Mouse (Mus musculus) lung, embryonic 15.5 days (tissue): ENCODE measurements around the gene Tent5a. TPM values are rescaled to one million over a fixed set of nuclear protein-coding genes. Genes with fewer than 3 reads are reported as not detected.

Experiments used
- ATAC-seq: fragments of 200-750 bp; cut with Nextera tagmentation; 2 replicates; pipeline ENCODE4 v1.8.0; 2017; ENCODE audit warnings: moderate number of reproducible peaks, borderline replicate concordance; ENCODE audit not compliant: low FRiP score, low TSS enrichment; ENCODE audit errors: extremely low read depth
- H3K27ac ChIP-seq: fragments of 300-500 bp; sonication (generic); 2 replicates; pipeline ENCODE4 v1.5.1; 2015; ENCODE audit warnings: moderate library complexity, mild to moderate bottlenecking, inconsistent platforms
- H3K27me3 ChIP-seq: fragments of 300-500 bp; sonication (generic); 2 replicates; pipeline ENCODE4 v1.6.1; 2015; ENCODE audit warnings: inconsistent platforms
- H3K36me3 ChIP-seq: fragments of 300-500 bp; sonication (generic); 2 replicates; pipeline ENCODE4 v1.6.1; 2015; ENCODE audit warnings: inconsistent platforms
- H3K4me1 ChIP-seq: fragments of 300-500 bp; sonication (generic); 2 replicates; pipeline ENCODE4 v1.6.1; 2015; ENCODE audit warnings: inconsistent platforms
- H3K4me2 ChIP-seq: fragments of 300-500 bp; sonication (generic); 2 replicates; pipeline ENCODE4 v1.6.1; 2015; ENCODE audit warnings: inconsistent platforms, mild to moderate bottlenecking, moderate library complexity
- H3K4me3 ChIP-seq: fragments of 300-500 bp; sonication (generic); 2 replicates; pipeline ENCODE4 v1.5.1; 2015; ENCODE audit warnings: mild to moderate bottlenecking, inconsistent platforms
- H3K9ac ChIP-seq: fragments of 300-500 bp; sonication (generic); 2 replicates; pipeline ENCODE4 v1.6.1; 2015; ENCODE audit warnings: inconsistent platforms
- H3K9me3 ChIP-seq: fragments of 300-500 bp; sonication (generic); 2 replicates; pipeline ENCODE4 v1.6.1; 2016; ENCODE audit warnings: inconsistent platforms
- WGBS: fragments of 180-500 bp; shearing (Covaris S2); methylation state at CpG from one replicate; pipeline ENCODE4 v1.1.7; 2015; 5-methylcytosine and 5-hydroxymethylcytosine counted together
- polyA plus RNA-seq: library from polyadenylated mRNA; unstranded; fragments of >200 nt; fragmentation: Nextera tagmentation; extraction: Ambion mirVana; gene quantifications from 2 replicates; pipeline ENCODE4 v1.2.1, GENCODE M21; 2015

Tent5a gene
- polyA plus RNA-seq = 8.5 and 9.1 TPM in 2 replicates

- Histone ChIP-seq H3K9ac (peak within 1 kb of the TSS; percentile 53), H3K4me1 (peaks cover 7% of the 10 kb centered on the region; the same call in 1 of the 2 replicates), H3K27ac (peak within 1 kb of the TSS; percentile 69), H3K27me3 (peaks cover 6% of the 10 kb centered on the region; the same call in 1 of the 2 replicates), H3K36me3 (no peaks in the 10 kb centered on the region), H3K4me2 (peak within 1 kb of the TSS; percentile 92), H3K9me3 (no peaks in the 10 kb centered on the region), H3K4me3 (peak within 1 kb of the TSS; percentile 67)
- under 1% methylated on average over 72 of the region's 72 CpGs for WGBS
- peak; percentile 93 for ATAC-seq
These were observed at the start of gene Tent5a for GRCm38 (mm10) chr9:85327242-85328211. TSS of gene Tent5a (minus strand) at chr9:85327348.

GRCm38 (mm10) chr9:85376643-85377307 is 49.6 kb upstream of the Tent5a start:
- H3K9me3 ChIP-seq = no peaks in the 10 kb centered on the region
- H3K4me2 ChIP-seq = no peak overlapping the region
- no peak overlapping the region for H3K9ac ChIP-seq
- no peaks in the 10 kb centered on the region for H3K27me3 ChIP-seq
- H3K4me1 ChIP-seq = no peaks in the 10 kb centered on the region
- no peak overlapping the region for H3K27ac ChIP-seq
- no peak for ATAC-seq
- no peaks in the 10 kb centered on the region for H3K36me3 ChIP-seq
- H3K4me3 ChIP-seq = no peak overlapping the region
- 76% methylated on average over 3 of the region's 3 CpGs for WGBS

GRCm38 (mm10) chr9:85375152-85375551 is 48.0 kb upstream of the Tent5a start:
- Histone ChIP-seq H3K9ac (no peak overlapping the region), H3K4me2 (no peak overlapping the region), H3K4me3 (no peak overlapping the region), H3K27me3 (no peaks in the 10 kb centered on the region), H3K9me3 (no peaks in the 10 kb centered on the region), H3K4me1 (no peaks in the 10 kb centered on the region), H3K27ac (no peak overlapping the region), H3K36me3 (no peaks in the 10 kb centered on the region)
- no peak for ATAC-seq
- 68% methylated on average over 4 of the region's 4 CpGs for WGBS

GRCm38 (mm10) chr9:85372034-85372433 is 44.9 kb upstream of the Tent5a start:
- Histone ChIP-seq H3K27me3 (no peaks in the 10 kb centered on the region), H3K4me1 (no peaks in the 10 kb centered on the region), H3K4me2 (no peak overlapping the region), H3K4me3 (no peak overlapping the region), H3K27ac (no peak overlapping the region), H3K36me3 (no peaks in the 10 kb centered on the region), H3K9me3 (no peaks in the 10 kb centered on the region), H3K9ac (no peak overlapping the region)
- WGBS = 31% methylated on average over 1 of the region's 1 CpGs
- no peak for ATAC-seq

GRCm38 (mm10) chr9:85369512-85369911 is 42.4 kb upstream of the Tent5a start:
- Histone ChIP-seq H3K4me2 (no peak overlapping the region), H3K9me3 (no peaks in the 10 kb centered on the region), H3K36me3 (no peaks in the 10 kb centered on the region), H3K27me3 (no peaks in the 10 kb centered on the region), H3K9ac (no peak overlapping the region), H3K4me3 (no peak overlapping the region), H3K27ac (no peak overlapping the region), H3K4me1 (no peaks in the 10 kb centered on the region)
- 67% methylated on average over 5 of the region's 5 CpGs for WGBS
- no peak for ATAC-seq

- no peak overlapping the region for H3K4me2 ChIP-seq
- no peaks in the 10 kb centered on the region for H3K9me3 ChIP-seq
- no peak overlapping the region for H3K27ac ChIP-seq
- no peaks in the 10 kb centered on the region for H3K4me1 ChIP-seq
- WGBS = 83% methylated on average over 7 of the region's 7 CpGs
- no peak overlapping the region for H3K4me3 ChIP-seq
- H3K36me3 ChIP-seq = no peaks in the 10 kb centered on the region
- no peak overlapping the region for H3K9ac ChIP-seq
- H3K27me3 ChIP-seq = no peaks in the 10 kb centered on the region
- ATAC-seq = no peak
These were observed 30.2 kb upstream of the Tent5a start for GRCm38 (mm10) chr9:85357154-85357860.

GRCm38 (mm10) chr9:85355559-85355958 is 28.4 kb upstream of the Tent5a start:
- 68% methylated on average over 5 of the region's 5 CpGs for WGBS
- no peak for ATAC-seq
- Histone ChIP-seq H3K27me3 (no peaks in the 10 kb centered on the region), H3K36me3 (no peaks in the 10 kb centered on the region), H3K9ac (no peak overlapping the region), H3K4me2 (no peak overlapping the region), H3K4me1 (no peaks in the 10 kb centered on the region), H3K9me3 (no peaks in the 10 kb centered on the region), H3K4me3 (no peak overlapping the region), H3K27ac (no peak overlapping the region)

GRCm38 (mm10) chr9:85347823-85348523 is 20.8 kb upstream of the Tent5a start:
- Histone ChIP-seq H3K4me2 (no peak overlapping the region), H3K36me3 (no peaks in the 10 kb centered on the region), H3K4me1 (peaks cover 13% of the 10 kb centered on the region), H3K27ac (no peak overlapping the region), H3K4me3 (no peak overlapping the region), H3K9me3 (no peaks in the 10 kb centered on the region), H3K27me3 (no peaks in the 10 kb centered on the region), H3K9ac (no peak overlapping the region)
- ATAC-seq = no peak
- WGBS = 48% methylated on average over 10 of the region's 10 CpGs

GRCm38 (mm10) chr9:85342892-85343785 is 16.0 kb upstream of the Tent5a start:
- 25% methylated on average over 8 of the region's 8 CpGs for WGBS
- peaks cover 17% of the 10 kb centered on the region for H3K4me1 ChIP-seq
- H3K27ac ChIP-seq = no peak overlapping the region
- no peak overlapping the region for H3K4me3 ChIP-seq
- H3K9me3 ChIP-seq = no peaks in the 10 kb centered on the region
- ATAC-seq = no peak
- no peak overlapping the region for H3K4me2 ChIP-seq
- H3K27me3 ChIP-seq = no peaks in the 10 kb centered on the region
- no peak overlapping the region for H3K9ac ChIP-seq
- no peaks in the 10 kb centered on the region for H3K36me3 ChIP-seq

GRCm38 (mm10) chr9:85340303-85340702 is 13.2 kb upstream of the Tent5a start:
- no peaks in the 10 kb centered on the region for H3K27me3 ChIP-seq
- H3K9ac ChIP-seq = no peak overlapping the region
- ATAC-seq = no peak
- peaks cover 12% of the 10 kb centered on the region for H3K4me1 ChIP-seq
- WGBS = 76% methylated on average over 3 of the region's 3 CpGs
- H3K9me3 ChIP-seq = no peaks in the 10 kb centered on the region
- no peak overlapping the region for H3K27ac ChIP-seq
- H3K4me2 ChIP-seq = no peak overlapping the region
- H3K4me3 ChIP-seq = no peak overlapping the region
- H3K36me3 ChIP-seq = no peaks in the 10 kb centered on the region
